Mouse (Mus musculus) ES-Bruce4 (cell line): ENCODE measurements around the gene Tmem104.

Experiments used
- CTCF ChIP-seq: IDR thresholded peaks from one replicate; pipeline ENCODE4 v1.8.1; 2011; ENCODE audit warnings: low read depth, low read length
- POLR2A ChIP-seq: IDR thresholded peaks from one replicate; pipeline ENCODE4 v1.8.1; 2011; ENCODE audit warnings: low read length; ENCODE audit not compliant: insufficient read depth

DNA sequence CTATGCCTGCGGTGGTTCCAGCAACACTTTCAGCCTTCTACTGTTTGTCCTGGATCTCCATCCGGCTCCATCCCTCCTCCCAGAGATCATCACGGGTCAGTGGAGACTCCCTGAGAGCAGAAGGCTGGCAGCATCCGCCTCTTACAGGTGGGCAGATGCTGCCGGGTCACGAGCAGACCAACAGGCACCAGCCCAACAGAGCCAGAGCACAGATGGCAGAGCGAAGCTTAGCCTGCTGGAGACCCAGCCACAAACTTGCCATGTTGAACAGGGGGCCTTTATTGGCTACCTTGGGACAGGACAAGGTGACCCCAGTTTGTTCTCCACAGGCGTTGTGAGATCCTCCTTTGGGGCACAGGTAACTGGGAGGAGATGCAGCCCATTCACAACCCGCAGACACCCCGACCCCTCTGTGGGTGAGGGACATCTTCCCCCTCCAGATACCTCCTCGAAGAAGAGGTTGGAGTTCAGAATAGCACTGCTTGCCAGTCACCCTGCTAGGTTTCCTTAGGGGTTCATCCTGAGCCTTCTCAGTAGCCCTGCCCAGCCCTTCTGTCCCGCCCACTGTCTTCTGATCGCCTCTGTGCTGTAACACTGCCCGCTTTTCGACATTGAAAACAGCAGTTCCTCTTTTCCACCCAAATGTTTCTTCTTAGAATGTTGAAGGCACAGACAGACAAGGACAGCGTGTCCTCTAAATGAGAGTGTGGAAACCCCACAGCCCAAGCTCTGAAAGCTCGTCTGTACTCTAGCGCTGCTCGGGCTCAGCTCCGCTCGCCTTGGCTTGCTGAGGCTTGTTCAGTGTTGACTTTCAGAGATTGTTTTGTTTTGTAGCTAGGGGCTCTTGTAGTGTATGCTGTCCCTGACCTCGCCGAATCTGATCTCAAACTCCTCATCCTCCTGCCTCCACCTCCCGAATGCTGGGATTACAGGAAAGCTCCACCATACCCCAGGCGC, 21.8 kb downstream of the Tmem104 start:
- TF ChIP-seq CTCF (no peak), POLR2A (no peak)
